Mouse (Mus musculus) activated CD4-positive, CD25-positive, alpha-beta regulatory T cell, adult 4 months (primary cell): ENCODE results near the gene Bag1. TPM values are rescaled to one million over a fixed set of nuclear protein-coding genes. Genes with fewer than 3 reads are reported as not detected.
A peak's percentile ranks its signal among the peaks of the same experiment; 100 is the strongest.

Source experiments
- ATAC-seq: one replicate; pipeline ENCODE4 v1.8.0; 2017
- polyA plus RNA-seq, 2 experiments: library from polyadenylated mRNA; unstranded; fragments of 100-300 nt; shearing (Covaris generic); gene quantifications; one replicate each; pipeline ENCODE4 v1.2.1; 2017

Gene Bag1
- 10 to 100 TPM; 11.5 to 15.0 TPM for polyA plus RNA-seq

DNA sequence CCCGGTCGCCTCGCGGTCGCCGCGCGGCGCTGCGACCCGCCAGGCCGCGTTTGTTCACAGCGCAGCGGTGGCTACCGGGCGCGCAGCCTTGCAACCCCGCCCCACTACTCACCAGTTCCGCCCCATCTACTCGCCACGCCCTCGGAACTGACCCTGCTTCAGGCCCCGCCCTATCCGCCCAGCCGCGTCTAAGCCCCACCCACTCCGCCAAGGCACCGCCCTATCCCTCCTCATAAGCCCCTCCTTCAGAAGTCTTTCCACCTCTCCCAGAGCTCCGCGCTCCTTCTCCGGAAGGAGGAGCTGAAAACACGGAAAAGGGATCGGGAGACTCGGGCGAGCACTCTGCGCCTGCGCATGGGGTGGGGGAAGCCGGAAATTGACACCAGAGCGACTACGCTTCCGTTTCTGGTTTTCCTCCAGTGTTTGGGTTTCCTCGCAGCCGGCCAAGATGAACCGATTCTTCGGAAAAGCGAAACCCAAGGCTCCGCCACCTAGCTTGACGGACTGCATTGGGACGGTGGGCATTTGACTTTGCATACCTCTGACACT lies at the start of gene Bag1, which contains the start of gene Chmp5:
TSS of gene Bag1 (minus strand) at position 135 of the 549 bp plus-strand sequence.
TSS of gene Chmp5 (plus strand) at position 248 of the 549 bp plus-strand sequence.
- ATAC-seq = peak; percentile 94

DNA sequence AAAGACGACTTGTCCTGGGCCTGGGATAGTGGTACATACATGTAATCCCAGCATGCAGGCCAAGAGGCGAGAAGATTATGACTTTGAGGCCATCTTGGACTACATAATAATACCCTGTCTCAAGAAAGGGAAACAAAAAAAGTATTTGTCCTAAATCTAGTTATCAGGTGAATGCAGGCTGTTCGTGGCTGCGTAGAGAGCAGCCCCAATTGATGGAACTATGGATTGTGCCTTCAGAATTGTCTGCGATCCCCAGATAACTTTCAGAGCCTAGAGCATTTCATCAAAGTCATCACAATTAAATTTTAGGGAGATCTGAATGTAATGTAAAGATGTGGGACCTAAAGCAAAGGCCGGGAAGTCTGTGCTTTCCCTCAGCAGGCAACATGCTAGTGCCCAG lies 48.2 kb upstream of the Bag1 start:
- ATAC-seq = no peak

DNA sequence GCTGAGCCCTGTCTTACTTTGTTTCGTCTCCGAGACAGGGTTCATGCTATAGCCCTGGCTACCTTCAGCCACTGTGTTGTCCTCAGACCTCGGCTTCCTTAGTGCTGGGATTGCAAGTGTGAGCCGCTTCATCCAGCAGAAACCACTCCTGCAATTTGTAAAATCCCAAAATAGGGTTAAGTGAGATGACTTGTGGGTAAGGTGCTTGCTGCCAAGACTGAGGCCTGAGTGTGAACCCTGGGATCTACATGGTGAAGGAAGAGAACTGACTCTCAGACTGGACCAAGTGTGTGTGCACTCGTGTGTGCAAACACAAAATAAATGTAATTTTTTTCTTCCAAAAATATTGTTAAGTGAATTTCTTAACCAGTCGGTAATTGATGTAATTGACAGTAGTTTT lies 41.5 kb upstream of the Bag1 start:
- ATAC-seq = no peak

DNA sequence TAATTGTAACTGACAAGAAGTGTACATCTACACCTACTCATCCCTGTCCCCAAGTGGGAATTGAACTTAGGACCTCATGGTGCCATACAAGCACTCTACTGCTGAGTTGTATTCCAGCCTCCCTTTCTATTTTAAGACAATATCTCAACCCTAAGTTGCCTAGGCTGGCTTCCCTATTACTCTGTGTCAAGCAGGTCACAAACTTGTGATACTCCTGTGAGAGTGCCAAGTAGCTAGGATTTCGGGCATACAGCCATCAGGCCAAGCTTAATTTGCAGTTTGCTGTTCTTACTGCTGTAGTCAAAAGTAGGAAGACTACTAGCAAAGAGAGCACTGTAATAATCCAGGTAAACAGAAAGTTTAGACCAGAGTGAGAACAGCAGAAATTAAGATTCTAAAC lies 35.6 kb upstream of the Bag1 start:
- ATAC-seq = no peak

DNA sequence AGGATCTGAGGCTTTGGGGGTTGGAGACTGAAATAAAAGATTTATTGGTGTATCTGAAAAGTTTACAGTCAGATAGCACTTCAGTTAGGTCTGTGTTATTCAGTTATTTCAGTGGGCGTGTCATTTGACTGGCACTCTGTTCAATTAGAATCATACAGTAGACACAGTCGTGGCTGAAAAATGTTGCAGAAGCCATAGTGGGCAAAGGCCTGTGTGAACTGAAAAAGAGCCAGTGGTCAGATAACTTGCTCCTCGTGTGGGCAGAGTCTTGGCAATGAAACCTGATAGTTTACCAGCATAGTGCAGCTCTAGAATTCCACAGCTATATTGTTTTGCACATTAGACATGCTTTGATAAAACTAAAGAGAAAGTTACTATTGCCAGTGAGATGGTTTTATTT lies 34.4 kb upstream of the Bag1 start:
- ATAC-seq = no peak

DNA sequence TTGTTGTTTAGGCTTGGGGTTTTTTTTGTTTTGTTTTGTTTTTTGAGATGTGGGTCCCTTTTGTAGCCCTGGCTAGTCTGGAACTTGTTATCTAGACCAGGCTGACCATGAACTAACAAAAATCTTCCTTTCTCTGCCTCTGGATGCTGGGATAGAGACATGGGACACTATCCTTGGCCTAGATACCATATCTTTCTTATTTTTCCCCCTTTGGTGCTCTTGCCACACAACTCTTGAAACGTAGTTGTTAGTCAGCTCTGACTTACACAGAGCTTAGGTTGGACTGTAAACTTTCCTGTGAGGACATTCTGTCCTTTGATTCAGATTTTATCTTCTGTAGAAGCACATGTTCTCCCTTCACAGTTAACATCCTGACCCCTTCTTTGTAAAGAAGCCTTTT lies 31.3 kb upstream of the Bag1 start:
- ATAC-seq = no peak

DNA sequence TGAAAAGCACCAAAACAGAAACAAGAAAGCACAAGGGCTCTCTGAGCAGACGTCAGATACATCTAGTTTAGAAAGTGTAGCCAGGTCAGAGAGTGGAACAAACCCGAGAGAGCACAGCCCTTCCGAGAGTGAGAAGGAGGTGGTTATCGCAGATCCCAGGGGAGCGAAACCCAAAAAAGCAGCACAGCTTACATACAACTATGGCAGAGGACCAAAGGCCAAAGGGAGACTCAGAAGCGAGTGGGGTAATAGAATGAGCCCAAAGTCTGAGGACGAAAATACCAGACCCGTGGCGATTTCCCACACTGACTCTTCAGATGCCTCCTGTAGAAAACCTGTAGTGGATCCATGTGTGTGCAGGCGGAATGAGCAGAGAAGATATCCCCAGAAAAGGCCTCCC lies 28.6 kb upstream of the Bag1 start:
- no peak for ATAC-seq

DNA sequence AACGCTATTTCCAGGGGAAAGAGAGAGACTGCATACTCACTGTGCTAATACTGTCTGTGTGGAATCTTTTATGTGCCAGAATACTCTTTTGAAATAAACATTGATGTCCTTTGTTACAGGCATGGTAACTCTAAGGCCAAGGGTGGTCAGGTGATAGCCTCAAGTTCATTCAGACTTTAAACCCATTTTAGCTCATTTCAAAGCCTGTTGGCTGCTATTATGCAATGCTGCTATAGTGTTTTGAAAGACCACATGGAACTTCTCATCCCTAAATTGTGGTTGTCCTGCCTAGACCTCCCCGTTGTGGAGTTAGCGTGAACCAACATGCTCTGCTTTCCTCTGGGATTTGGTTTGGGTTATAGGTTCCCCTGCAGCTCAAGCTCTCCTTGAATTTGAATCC lies 27.6 kb upstream of the Bag1 start:
- ATAC-seq = no peak

DNA sequence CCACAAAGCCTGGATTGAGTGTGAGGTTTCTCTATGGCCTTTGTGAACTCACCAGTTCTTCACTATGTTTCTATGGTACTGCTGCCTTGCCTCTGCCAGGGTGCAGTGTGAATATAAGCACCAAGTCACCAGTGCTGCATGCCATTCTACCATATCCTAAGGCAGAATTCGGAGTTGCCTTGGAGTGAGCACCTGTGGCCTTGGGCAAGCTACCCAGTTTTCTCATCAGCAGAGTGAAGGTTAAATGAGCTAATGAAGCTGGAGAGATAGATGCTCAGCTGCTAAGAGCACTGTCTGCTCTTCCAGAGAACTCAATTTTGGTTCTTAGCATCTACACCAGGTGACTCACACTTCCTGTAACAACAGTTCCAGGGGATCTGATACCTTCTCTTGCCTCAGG lies 25.9 kb upstream of the Bag1 start:
- no peak for ATAC-seq

DNA sequence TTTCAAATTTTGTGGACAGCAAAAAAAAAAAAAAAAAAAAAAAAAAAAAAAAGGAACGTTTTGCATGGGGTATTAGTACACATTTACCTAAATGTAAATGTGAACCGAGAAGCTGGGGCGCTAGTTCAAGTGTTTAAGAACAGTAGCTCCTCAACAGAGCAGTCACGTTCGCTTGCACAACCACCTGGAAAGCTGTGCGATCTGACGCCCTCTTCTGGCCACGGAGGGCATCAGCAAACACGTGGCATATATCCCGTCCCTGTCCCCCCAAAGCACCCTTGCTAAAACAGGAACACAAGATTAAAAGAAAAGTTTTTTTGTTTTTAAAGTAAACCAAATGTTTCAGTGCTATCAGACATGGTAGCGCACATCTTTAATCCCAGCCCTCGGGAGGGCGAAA lies 23.6 kb upstream of the Bag1 start:
- ATAC-seq = no peak

DNA sequence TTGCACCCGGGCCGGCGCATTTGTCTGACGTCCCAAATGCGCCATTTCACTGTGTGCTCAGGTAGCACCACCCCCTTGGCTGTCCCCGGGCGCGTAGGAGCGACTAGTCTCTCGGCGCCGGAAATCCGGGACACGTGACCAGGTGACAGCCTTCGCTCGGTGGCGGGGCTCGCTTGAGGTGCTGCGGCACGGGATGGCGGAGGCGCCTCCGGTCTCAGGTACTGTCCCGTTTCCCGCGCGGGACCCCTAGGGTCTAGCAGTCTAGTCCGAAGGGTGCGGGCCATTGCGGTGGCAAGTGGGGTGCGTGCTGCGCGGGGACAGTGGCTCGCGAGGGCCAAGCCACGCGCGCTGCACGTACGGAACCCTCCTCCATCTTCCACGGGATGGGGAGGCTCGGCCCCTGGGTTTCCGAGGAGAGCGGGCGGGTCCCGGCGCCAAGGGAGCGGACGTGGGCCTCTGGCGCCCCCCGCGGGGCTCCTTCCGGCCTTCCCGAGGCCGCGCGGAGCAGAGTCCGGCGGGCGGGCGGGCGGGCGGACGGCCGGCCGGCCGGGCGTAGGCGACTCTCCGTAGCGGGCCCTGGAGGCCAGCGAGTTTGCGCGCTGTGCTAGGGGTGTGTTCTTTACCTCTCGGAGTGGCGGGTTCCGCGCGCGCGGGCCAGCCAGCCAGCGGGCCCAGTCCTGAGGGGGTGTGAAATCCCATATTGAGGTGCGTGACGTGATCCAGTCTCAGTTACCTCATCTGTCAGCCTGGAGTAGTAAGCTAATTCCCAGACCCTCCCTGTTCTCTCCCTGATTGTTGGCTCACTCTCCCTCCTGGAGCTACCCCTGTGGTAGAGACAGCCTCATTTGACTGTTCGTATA lies 23.0 kb upstream of the Bag1 start, which contains the start of gene Nfx1:
TSS of gene Nfx1 (plus strand) at position 65 of the 860 bp plus-strand sequence.
- peak; percentile 97 for ATAC-seq

DNA sequence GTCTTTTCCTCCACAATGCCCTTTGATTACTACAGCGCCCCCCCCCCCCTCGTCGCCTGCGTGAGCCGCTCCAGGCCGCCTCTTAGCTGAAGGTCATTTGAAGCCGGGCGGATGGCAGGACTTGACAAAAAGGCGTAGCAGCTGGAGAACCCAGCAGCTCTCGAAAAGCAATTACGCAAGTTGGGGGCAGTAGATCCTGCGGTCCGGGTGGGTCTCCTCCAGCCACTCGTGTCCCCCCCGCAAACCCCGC lies 22.4 kb upstream of the Bag1 start:
- ATAC-seq = no peak

DNA sequence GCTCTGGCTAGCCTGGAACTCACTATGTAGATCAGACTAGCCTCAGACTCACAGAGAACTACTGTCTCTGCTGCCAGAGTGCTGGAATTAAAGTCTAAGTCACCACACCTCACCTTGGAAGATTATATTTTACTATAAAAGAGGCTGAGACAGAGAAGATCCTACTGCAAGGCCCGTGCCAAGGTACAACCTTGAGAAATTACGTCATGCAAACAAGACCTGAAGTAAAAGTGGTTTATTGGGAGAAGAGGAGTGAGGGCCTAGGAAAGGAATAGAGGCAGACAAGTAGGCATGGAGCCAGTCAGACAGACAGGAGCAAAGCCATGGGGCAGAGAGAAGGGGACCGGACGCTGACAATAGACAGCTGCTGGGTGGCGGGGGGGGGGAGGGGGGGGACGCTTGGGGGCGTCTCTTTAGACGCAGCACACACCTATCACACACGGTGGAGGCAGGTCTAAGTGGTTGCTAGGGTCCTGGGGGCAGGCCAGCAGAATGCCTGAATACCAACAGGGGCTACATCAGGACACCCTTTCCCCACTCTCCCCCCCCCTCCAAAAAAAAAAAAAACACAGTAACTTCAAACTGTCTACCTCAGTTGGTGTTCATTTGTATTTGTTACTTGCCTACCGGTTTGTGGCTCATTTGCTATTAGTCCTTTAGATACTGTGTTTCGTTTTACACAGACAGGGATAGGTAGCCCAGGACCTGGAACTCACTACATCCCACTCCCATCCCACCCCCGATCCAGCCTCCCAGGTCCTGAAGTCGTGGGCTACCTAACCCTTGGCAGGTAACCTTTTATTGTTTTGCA lies 21.9 kb upstream of the Bag1 start:
- no peak for ATAC-seq

DNA sequence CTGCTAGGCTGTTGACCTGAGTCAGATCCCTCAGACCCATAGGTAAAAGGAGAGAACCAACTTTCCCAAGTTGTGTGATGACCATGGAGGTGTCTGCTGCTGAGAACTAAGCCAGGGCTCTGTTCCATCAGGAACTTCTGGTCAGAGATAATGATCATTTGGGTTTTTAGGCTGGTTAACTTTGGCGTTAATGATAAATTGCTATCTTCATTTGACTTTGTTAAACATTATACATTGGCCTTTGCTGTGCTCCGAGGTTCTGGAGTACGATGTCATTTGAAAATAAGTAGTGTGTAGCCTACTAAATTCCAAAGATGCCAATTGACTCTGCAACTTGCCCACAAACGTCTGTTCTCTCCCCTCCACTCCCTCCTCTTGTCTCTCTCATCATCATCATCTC lies 21.1 kb upstream of the Bag1 start:
- ATAC-seq = no peak

DNA sequence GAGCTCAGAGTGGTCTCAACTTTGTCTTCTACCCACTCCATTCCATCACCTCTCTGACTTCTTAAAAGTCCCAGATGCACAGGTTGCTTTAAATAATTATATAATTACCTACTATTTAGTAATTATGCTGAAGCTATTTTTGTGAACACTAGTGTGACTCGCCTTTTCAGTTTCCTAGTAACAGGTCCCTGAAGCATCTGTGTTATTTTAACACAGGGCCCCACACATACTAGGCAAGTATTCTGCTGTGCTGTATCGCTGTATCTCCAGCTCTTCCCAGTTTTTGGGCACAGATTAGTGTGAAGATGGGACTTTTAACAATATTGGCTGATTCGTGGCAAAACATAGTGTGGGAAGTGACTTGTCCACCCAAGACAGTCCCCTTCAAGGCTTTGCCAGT lies 15.4 kb upstream of the Bag1 start:
- ATAC-seq = no peak

DNA sequence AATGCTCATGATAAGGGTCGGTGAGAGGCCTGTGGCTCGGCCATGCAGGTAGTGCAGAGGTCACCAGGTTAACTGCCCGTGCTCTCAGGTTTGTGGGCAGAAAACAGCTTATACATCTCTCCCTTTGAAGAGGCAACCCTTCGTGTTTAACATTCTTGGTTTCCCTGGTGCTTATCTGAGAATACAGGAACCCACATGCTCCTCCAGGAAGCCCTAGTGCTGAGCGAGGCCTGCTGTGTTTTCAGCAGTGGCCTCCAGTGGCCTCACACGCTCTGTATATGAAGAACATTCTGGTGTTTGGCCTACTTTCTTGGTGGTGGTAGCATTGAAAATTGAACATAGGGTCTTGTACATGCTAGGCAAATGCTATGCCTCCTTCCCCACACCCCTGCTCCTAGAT lies 7.8 kb upstream of the Bag1 start:
- ATAC-seq = no peak

DNA sequence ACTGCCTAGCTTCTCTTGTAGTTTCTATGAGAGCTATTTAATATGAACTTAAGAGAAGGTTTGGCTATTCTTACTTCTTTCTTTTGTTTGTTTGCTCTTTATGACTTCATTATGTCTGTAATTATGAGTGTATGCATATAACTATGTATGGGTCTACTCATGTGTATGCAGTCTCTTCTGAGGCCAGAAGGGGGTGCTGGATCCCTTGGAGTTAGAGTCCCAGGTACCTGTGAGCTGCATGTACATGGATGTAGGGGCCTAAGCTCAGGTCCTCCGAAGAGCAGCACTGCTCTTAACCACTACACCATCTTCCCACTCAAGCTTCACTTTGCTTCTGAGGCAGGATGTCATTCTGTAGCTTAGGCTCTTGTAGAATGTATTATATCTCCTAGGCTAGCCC lies 5.4 kb upstream of the Bag1 start:
- ATAC-seq = peak; percentile 43

DNA sequence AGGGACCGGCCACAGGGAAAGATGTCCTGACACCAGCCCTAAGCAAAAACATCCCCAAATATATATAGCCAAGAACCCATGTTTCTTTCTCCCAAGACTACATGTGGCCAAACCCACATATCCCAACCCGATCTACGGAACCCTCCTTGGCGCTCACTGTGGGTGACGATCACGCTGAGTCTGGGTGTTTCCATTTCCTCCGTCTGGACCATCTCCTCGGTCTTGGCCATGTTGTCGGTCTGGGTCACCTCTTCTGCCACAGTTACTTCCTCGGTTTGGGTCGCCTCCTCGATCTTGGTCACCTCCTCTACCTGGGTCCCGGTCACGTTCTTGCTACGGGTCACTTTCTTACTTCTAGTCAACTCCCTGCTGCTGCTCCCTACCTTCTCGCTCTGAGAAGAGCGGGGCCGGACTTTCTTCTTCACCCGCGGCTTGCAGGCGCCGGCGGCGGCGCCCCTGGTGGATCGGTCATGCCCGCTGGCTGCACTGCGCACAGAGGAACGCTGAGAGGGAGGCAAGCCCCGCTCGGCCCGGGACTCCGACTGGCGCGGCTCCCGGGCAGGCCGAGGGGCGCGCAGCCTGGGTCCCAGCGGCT lies 432 bp downstream of the Bag1 start:
- ATAC-seq = peak; percentile 7

DNA sequence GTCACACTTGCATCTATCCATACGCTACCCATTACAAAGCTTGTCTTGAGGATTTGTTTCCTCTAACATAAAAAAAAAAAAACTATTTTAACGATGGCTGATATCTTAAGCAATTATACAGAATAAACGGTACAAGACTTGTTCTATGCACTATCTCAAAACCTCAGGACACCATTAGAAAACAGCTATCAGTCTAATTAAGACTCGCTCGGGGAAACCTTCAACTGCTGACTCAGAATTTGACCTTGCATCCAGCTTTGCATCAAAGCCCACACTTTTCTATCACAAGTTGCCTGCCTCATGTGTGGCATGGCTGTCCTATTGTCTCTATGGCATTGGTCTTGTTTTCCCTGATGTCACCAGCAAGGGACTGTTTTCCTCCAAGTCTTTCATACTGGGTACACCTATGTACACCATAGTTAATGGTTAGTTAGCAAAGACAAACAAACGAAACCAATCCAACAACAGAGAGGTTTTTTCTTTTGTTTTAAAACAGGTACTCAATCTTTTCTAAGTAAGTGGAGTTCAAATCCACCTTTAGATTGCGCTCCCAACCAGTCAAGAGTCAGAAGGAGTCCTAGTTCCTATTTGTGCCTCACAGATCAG lies 1.5 kb downstream of the Bag1 start:
- no peak for ATAC-seq

DNA sequence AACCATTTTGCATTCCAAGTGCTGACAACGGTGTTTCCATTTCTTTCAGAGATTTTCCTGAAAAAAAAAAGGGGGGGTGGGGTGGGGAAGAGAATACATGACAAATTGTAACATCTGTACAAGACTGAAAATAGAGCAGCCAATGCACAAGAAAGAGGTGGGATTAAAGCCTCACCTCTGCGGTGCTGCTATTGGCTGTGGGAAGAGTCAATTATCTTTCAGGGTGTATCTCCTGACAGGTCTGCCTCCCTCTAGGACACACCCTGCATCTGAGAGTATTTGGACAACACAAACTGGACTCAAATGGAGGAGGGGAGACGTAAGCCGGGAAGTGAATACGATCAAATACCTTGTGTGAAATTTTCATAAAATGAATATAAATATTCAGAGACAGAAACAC lies 4.4 kb downstream of the Bag1 start:
- ATAC-seq = no peak

DNA sequence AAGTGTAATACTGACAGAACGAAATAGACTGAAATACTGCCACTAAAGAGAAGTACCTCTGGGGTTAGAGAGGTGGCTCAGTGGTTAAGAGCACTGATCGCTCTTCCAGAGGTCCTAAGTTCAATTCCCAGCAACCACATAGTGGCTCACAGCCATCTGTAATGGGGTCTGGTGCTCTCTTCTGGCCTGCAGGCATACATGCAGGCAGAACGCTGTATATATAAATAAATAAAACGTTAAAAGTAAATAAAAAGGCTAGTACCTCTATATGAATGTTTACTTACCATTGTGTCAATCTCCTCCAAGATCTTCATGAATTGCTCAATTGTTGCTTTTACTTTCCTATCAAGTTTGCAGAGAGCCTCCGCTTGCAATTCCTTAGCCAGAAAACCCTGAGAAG lies 9.3 kb downstream of the Bag1 start:
- no peak for ATAC-seq

DNA sequence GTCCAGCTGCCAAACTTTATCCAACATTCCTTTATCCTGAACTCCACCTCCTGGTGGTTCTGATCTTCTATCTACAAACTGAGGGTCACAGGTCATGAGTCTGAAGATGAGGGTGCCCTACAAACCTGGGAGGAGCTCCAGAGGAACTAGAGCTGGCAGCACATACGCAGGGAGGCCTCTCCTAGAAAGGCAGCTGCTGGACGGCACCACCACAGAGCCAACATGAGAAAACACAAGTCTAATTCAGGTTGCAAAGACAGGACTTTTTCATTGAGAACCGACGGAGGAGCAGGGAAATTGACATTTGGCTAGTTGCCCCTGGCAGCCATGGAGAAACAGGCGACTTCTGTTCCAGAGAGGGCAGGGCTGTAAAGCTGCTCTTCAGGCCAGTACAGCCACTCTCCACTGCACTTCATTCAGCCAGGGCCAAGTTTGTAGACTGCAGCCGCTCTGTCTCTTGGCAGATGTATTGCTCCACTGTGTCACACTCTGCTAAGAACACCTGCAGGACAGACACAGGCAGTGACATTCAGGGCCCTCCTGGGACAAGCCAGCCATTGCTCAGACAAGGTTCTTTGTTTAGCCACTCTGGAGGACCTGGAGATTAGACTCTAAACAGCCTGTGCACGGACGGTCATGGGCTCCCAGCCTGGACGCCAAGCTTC lies 11.8 kb downstream of the Bag1 start:
- ATAC-seq = no peak
